Mouse (Mus musculus) NIH3T3 (cell line): Measurements from ENCODE around the gene Kbtbd6.
"Not testable (repeated sequence)": the region's sequence is repeated elsewhere in the genome, so short reads cannot be mapped to it uniquely, and the experiment has no call there.

Source experiments
- DNase-seq: peaks from one replicate; pipeline ENCODE4 v3.0.0-alpha.2; 2012; ENCODE audit warnings: low read depth

Kbtbd6 gene

DNA sequence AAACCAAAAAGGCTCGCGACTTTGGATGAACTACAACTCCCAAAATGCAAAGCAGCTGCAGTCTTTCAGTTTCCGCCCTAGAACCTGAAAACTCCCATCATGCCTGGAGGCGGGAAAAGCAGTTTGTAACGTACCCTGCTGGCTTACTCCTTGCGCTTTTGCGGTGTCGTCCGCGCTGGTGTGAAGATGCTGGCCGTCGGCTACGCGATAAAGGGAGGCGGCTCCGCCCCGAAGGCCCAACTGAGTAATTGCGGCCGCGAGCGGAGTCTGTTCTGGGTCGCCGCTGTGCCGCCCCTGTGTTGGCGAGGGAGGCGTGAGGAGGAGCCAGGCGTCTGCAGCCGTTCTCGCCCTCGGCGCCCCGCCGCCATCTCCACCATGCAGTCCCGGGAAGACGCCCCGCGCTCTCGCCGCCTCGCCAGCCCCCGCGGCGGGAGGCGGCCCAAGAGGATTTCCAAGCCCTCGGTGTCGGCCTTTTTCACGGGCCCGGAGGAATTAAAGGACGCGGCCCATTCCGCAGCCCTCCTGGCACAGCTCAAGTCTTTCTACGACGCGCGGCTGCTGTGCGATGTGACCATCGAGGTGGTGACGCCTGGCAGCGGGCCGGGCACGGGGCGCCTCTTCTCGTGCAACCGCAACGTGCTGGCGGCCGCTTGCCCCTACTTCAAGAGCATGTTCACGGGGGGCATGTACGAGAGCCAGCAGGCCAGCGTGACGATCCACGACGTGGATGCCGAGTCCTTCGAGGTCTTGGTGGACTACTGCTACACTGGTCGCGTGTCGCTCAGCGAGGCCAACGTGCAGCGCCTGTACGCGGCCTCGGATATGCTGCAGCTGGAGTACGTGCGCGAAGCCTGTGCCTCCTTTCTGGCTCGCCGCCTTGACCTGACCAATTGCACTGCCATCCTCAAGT, at the start of gene Kbtbd6:
Kbtbd6 (plus strand) TSS at position 155 of the 910 bp plus-strand sequence.
- DNase-seq, result peak; percentile 66

DNA sequence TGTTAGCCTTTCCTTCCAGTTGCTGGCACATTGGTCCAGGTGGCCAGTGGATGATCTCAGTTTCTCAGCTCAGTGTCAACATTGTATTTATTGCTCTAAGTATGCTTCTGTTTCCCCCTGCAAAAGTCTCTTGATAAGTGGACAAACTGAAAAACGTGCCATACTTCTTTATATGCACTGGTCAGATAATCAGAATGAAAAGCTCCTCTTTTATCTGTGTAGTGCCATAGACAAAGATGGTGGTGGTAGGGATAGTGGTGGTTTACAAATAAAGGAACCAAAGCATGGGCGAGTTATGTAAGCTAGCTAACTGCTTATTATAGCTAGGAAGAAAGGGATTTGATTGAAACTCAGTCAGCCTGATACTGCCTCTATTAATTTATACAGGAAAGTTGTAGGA, 44.0 kb upstream of the Kbtbd6 start:
- no peak for DNase-seq

DNA sequence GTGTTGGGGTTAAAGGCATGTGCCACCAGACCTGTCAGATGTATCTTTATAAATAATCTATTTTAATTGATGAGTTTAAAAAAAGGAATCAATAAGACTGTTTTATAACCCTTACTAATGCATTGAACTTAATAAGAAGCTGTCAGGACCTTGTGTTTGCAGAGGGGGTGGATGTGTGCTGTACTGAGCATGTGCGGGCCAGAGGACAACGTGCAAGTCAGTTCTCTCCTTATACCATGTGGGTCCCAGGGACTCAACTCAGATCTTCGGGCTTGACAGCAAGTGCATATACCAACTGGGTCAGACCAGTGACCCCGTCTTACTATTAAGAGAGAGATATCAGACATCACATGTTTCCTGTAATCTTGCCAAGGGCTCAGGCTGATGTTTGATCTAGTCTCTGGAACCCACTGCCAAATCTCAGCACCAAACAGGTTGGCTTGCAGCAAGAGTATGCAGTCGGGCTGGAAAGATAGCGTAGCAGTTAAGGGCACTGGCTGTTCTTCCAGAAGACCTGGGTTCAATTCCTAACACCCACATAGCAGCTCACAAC, 42.3 kb upstream of the Kbtbd6 start:
- DNase-seq, result no peak

DNA sequence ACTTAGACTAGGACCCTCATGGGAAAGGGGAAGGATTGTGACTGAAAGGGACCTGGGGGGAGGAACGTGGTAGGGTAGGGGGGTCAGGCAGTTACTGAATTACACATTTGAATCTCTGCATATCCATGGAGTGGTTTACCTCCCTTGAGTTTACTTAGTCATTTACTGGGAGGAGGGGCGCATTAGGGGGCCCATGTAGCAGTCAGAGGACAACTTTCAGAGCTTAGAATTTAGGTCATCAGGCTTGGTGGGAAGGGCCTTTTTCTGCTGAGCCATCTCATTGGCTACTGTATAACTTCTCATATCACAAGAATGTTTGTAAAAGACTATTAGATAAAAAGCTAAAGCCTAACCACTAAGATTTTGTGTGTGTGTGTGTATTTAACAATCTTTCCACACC, 41.0 kb upstream of the Kbtbd6 start:
- DNase-seq, result peak; percentile 25

DNA sequence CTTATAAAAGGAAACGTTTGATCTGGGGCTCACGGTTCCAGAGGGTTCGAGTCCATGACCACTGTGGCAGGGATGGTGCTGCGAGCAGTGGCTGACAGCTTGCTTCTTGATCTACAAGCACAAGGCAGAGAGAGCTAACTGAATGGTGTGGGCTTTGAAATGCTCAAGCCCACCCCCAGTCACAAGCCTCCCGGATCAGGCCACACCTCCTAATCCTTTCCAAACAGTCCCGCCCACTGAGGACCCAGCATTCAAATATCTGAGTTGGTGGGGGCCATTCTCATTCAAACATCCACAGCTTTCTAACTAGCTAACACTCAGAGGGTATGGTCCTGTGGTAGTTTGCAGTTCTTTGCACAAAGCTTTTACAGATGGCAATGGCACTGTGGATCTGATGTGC, 38.5 kb upstream of the Kbtbd6 start:
- no peak for DNase-seq

DNA sequence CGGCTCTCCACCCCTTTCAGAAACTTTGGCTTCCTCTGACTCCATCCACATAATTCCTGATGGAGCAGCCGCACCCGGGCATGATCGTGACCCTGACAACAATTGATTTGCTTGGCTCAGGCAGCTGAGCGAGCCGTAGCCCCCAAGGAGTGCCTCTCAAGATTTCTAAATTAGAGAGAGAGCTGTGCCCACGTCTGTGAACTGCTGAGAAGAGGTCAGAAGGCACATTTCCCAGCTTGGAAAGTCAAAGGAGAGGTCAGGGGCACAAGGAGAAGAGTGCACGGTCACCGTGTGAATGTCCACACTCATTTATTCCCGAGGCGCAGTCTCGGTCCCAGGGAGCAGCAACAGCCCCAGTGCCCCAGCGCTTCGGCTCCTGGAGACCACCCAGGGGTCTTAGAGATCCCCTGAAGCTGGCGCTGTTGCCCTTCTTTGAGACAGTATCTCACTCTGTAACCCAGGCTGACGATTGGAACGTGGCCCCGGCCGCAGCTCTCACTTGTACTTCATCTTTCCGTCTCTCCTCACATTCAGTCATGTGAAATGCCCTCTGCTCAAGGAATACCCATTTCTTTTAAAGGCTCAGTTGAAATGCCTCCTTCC, 31.5 kb upstream of the Kbtbd6 start:
- no peak for DNase-seq

DNA sequence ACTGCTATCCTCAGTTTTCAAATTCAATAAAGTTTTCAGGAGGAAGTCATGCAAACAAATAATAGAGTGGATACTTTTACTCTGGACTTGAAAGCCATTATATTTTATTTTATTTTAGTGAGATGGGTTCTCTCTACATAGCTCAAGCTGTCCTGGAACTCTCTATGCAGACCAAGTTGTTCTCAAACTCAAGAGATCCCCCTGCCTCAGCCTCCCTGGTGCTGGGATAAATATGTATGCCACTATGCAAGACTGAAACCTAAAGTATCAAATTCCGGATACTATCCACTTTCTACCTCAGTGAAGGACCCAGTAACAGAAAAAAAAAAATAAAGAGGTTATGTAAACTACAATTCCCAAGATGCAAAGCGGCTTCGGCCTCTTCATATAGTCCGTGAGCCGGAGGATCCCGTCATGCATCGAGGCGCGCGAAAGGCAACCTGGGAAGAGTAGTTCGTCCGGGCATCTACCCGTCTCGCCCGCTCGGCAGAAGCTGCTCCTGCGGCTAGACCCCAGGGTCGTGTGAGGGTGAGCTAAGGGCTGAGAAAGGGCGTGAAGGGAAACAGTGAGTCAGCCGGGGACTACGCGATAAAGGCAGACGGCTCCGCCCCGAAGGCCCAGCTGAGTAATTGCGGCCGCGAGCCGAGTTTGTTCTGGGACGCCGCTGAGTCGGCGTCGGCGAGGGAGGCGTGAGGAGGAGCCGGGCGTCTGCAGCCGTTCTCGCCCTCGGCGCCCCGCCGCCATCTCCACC, 25.5 kb upstream of the Kbtbd6 start, which contains the start of gene Kbtbd7:
Kbtbd7 (plus strand) TSS at position 533 of the 751 bp plus-strand sequence.
- DNase-seq, result peak; percentile 88

DNA sequence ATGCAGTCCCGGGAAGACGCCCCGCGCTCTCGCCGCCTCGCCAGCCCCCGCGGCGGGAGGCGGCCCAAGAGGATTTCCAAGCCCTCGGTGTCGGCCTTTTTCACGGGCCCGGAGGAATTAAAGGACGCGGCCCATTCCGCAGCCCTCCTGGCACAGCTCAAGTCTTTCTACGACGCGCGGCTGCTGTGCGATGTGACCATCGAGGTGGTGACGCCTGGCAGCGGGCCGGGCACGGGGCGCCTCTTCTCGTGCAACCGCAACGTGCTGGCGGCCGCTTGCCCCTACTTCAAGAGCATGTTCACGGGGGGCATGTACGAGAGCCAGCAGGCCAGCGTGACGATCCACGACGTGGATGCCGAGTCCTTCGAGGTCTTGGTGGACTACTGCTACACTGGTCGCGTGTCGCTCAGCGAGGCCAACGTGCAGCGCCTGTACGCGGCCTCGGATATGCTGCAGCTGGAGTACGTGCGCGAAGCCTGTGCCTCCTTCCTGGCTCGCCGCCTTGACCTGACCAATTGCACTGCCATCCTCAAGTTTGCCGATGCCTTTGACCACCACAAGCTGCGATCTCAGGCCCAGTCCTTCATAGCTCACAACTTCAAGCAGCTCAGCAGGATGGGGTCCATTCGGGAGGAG, 24.8 kb upstream of the Kbtbd6 start:
- DNase-seq, result not testable (repeated sequence)

DNA sequence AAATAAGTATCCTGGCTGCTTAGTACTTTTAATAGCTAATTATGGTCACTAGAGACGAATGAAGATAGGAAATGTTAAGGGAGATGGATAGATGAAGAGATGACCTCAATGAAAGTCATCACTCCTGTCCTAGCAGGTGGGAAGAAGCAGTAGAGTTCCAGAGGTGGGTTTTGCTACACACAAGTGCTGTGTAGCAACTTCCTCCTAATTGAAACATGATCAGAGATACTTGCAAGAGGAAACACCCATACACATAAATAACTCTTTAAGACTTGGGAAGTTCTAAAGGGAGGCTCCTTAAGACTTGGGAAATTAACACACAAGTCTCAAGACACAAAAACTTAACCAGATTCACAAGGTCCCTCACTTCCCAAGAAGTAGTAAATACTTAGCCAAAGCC, 17.6 kb upstream of the Kbtbd6 start:
- DNase-seq, result no peak

DNA sequence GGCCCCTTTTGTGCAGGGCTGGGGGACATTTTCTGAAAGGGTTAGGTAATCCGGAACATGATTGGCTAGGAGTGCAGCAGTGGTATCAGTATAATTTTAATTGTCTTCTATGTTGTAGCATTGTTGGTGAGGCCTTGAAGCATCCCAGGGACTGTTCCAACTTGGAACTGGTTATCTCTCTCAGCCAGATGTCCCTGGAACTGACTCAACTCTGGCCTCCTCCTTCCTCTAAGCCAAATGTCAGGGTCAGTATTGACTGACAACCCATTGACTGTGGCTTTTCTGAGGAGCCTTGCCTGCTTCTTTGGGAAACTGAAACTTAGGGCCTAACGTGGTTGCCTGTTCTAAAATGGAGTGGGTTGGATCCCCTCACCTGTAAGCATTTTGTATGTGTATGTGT, 11.0 kb upstream of the Kbtbd6 start:
- DNase-seq, result no peak

DNA sequence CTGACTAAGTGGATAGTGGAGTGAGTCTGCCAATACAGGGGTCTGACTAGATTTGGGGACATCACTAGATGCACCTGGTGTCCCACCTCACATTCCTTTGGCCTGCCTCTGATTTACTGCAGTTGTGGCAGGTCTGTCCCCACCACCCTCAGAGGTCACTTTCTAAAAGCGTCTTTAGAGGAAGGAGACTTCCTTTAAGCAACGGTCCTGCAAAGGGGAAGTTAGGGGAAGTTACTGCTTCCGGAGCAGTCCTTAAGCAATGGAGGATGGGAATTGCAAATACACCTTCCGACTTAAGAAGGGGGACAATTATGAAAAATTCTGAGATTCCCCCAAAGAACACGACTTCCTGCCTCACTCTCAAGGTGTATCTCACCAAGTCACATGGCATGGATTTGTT, 10.2 kb upstream of the Kbtbd6 start:
- no peak for DNase-seq

DNA sequence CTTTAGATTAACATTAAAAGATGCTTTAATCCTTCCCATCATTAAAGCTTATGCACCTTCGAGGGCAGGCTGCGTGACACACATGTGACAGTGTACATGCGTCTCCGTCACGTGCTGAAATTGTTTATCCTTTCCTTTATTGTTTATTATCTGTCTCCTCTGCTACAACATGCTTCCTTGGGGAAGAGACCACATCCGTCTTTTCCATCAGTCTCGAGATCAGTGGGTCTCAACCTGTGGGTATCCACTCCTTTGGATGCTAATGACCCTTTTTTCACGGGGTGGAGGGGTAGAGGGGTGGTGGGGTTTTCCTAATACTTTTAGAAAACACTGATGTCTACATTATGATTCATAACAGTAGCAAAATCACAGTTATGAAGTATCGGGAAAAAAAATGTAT, 7.0 kb upstream of the Kbtbd6 start:
- DNase-seq, result no peak

DNA sequence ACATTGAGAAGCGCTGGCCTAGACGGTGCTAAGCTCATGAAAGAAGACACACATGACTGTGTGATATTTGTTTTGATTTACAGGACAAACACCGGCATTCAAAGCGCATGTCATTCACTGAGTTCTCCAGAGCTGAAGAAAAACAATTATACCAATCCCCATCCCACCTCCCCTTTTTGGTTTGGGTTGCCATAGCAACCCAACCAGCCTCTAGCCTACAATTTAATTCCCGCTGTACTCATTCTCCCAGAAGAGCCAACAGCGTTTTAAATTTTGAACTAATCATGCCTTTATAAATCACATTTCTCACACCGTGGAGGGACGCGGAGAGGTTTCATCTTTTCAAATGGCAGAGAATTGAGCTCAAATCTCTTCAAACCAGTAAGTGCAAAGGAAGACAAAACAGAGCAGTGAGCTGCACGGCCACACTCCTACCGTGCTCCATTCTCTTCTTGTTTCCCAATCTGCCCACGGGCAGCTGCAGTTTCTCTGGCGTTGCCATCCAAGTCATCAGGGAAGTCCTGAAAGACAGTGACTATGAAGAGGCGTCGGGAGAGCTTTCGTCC, 6.5 kb upstream of the Kbtbd6 start:
- DNase-seq, result no peak

DNA sequence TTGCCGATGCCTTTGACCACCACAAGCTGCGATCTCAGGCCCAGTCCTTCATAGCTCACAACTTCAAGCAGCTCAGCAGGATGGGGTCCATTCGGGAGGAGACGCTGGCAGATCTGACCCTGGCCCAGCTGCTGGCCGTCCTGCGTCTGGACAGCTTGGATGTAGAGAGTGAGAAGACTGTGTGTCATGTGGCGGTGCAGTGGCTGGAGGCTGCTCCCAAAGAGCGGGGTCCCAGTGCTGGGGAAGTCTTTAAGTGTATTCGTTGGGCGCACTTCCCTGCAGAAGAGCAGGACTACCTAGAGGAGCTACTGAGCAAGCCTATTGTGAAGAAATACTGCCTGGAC, 928 bp downstream of the Kbtbd6 start:
- DNase-seq, result not testable (repeated sequence)

DNA sequence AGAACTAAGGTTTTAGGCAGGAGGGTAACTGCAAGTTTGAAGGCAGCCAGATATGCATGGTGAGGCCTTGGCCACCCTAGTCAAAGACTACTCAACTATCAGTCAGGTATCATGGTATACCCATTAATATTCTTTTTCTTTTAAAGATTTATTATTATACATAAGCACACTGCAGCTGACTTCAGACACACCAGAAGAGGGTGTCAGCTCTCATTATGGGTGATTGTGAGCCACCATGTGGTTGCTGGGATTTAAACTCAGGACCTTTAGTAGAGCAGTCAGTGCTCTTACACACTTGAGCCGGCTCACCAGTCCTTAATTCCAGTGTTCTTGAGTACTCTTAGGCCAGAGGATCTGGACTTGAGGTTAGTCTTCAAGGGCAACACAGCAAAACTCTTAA, 8.8 kb downstream of the Kbtbd6 start:
- no peak for DNase-seq

DNA sequence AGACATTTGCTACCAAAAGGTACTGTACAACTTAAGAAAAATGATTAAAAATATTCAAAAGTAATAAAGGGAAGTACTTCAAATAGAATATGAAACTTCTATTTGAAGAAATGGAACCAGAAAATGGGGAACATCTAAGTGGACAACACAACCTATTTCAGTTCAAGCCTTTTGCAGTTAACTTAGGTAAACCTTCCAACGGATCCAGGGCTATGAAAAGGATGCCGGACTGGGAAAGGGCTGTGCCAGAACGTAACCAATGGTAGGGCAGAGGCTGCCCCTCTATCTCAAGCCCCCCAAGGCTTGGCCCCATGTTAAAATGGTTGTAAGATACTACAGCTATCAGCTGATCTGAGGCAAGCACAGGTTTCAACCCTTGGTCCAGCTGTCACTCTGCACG, 9.4 kb downstream of the Kbtbd6 start:
- DNase-seq, result no peak

DNA sequence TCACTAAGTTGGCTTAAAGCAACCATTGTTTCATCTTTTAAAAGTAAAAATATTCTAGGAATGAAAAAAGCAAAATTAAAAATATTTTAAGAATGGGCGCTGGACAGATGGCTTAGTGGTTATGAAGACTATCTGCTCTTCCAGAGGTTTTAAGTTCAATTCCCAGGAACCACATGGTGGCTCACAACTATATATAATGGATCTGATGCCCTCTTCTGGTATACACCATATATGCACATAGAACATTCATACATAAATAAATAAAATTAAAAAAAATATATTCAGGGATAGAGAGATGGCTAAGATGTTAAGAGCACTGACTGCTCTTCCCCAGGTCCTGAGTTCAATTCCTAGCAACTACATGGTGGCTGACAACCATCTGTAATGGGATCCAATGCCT, 14.0 kb downstream of the Kbtbd6 start:
- DNase-seq, result peak; percentile 50

DNA sequence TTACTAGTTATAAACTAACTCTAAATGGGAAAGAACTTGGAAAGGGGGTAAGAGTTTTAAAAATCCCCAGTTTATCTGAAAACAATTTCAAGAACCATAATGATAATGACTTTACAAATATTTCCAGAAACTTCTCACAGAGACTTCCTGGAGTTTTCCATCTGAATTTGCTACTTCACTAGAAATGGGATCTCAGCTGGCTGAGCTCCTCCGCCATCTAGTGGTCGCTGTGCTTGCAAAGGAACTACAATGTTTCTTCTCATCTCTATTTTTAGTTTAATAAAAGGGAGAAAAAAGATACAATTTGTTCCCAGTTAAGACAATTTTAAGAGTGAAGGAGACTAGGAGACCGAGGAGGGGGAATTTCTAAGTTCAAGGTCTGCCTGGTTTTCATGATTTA, 16.0 kb downstream of the Kbtbd6 start:
- peak; percentile 83 for DNase-seq

DNA sequence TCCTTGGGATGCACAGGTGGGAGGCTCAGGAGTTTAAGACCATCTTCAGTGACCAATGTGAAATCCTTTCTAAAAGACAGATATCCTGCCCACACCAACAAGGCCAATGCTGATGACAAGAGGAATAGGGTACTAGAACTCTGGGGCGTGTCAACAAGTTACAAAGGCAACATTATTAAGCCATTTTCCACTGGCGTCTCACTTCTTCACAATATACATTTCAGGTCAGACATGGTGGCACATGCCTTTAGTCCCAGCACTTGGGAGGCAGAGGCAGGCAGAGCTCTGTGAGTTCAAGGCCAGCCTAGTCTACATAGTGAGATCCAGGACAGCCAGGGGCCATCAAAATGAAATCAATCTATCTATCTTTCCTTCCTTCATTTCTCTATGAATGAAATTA, 21.7 kb downstream of the Kbtbd6 start:
- DNase-seq, result no peak

DNA sequence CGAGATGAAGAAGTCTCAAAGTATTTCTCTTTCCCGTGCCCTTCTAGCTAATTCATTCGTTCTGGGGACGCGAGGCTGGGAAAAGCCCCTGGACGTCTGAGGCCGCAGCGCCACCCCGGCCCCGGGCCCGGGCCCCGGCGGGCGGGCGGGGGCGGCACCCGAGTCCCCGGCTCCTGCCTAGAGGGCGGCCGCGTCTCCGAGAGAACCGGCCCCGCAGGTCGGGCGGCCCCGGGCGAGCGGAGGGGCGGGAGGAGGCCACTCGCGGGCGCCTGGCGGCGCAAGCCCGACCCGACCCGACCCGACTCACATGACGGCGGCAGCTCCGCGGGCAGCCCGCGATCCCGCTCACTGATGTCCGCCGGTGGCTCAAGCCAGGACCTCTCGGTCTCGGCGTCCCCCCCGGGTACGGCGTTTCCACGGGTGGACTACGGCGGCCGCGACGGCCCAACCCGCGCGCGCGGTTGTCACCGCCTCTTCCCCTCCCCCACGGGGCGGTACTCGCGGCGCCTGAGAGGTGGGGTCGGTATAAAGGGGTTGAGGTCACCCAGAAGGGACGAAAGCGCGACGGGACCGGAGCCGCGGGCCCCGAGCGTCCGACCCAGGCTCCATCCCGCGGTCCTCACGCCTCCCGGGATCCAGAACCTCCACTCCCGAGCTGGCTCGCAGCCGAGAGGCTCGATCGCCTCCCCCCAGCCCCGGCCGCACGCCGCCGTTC, 29.1 kb downstream of the Kbtbd6 start, which contains the start of gene Elf1:
Elf1 (plus strand) TSS at position 571 of the 715 bp plus-strand sequence.
- DNase-seq, result peak; percentile 91
